Mouse (Mus musculus) spleen, adult 18-20 months (tissue): ENCODE data around the gene Ech1.

Experiments used
- DNase-seq, 2 experiments: peaks; one replicate each; pipeline ENCODE4 v3.0.0; 2022; ENCODE audit warnings: mixed read lengths in 2 of 2

The Ech1 gene

GRCm38 (mm10) chr7:28824941-28825685 lies at the start of gene Ech1:
Gene Ech1 (plus strand): TSS chr7:28825217.
- peak; percentile 78 to 87 for DNase-seq

- no peak for DNase-seq
Observed at GRCm38 (mm10) chr7:28778825-28779224, 46.2 kb upstream of the Ech1 start.

GRCm38 (mm10) chr7:28780067-28780658 lies 44.9 kb upstream of the Ech1 start:
- DNase-seq, result peak; percentile 74 to 93

- peak in 1 of 2 experiments; percentile 46 for DNase-seq
Observed at GRCm38 (mm10) chr7:28780857-28781256, 44.2 kb upstream of the Ech1 start.

GRCm38 (mm10) chr7:28781261-28781663 lies 43.8 kb upstream of the Ech1 start:
- DNase-seq, result peak; percentile 62 to 64

- DNase-seq, result no peak
Observed at GRCm38 (mm10) chr7:28785161-28785560, 39.9 kb upstream of the Ech1 start.

- DNase-seq, result peak in 1 of 2 experiments; percentile 34
Observed at GRCm38 (mm10) chr7:28787884-28788283, 37.1 kb upstream of the Ech1 start.

- DNase-seq, result peak; percentile 84 to 89
Observed at GRCm38 (mm10) chr7:28788307-28789195, 36.5 kb upstream of the Ech1 start, which contains the start of gene Rinl. Gene Rinl (plus strand): TSS chr7:28788969.

- DNase-seq, result no peak
Observed at GRCm38 (mm10) chr7:28789235-28789634, 35.8 kb upstream of the Ech1 start.

- DNase-seq, result no peak
Observed at GRCm38 (mm10) chr7:28790066-28790806, 34.8 kb upstream of the Ech1 start.

GRCm38 (mm10) chr7:28791706-28792105 lies 33.3 kb upstream of the Ech1 start:
- DNase-seq, result no peak

- no peak for DNase-seq
Observed at GRCm38 (mm10) chr7:28792391-28793185, 32.4 kb upstream of the Ech1 start.

GRCm38 (mm10) chr7:28793834-28794233 lies 31.2 kb upstream of the Ech1 start:
- no peak for DNase-seq

- DNase-seq, result no peak
Observed at GRCm38 (mm10) chr7:28794496-28794895, 30.5 kb upstream of the Ech1 start.

GRCm38 (mm10) chr7:28795832-28796231 lies 29.2 kb upstream of the Ech1 start:
- DNase-seq, result peak in 1 of 2 experiments; percentile 43

- peak; percentile 74 to 84 for DNase-seq
Observed at GRCm38 (mm10) chr7:28796562-28796975, 28.4 kb upstream of the Ech1 start.

GRCm38 (mm10) chr7:28799994-28800393 lies 25.0 kb upstream of the Ech1 start:
- DNase-seq, result no peak

- DNase-seq, result no peak
Observed at GRCm38 (mm10) chr7:28801451-28801850, 23.6 kb upstream of the Ech1 start.

GRCm38 (mm10) chr7:28801901-28802670 lies 22.9 kb upstream of the Ech1 start:
- no peak for DNase-seq

GRCm38 (mm10) chr7:28802846-28803588 lies 22.0 kb upstream of the Ech1 start:
- DNase-seq, result no peak
